Mouse (Mus musculus) inflammation-experienced regulatory T-cells (primary cell): ENCODE measurements around the gene Gm21663. TPM values are rescaled to one million over a fixed set of nuclear protein-coding genes. Genes with fewer than 3 reads are reported as not detected.

Source experiments
- polyA plus RNA-seq, 2 experiments: library from polyadenylated mRNA; unstranded; fragments of 100-300 nt; shearing (Covaris generic); gene quantifications; one replicate each; pipeline ENCODE4 v1.2.1; 2017

The Gm21663 gene
- not detected for polyA plus RNA-seq

GRCm38 (mm10) chr5:25942281-25942680 lies at the start of gene Gm21663:
TSS of gene Gm21663 (minus strand) at chr5:25942381.

GRCm38 (mm10) chr5:25988550-25988949 lies 46.4 kb upstream of the Gm21663 start, which contains the start of gene Gm21698:
TSS of gene Gm21698 (minus strand) at chr5:25988650.

GRCm38 (mm10) chr5:25972563-25972962 lies 30.4 kb upstream of the Gm21663 start, which contains the start of gene Gm21680:
TSS of gene Gm21680 (minus strand) at chr5:25972663.

GRCm38 (mm10) chr5:25954317-25954716 lies 12.1 kb upstream of the Gm21663 start, which contains the start of gene Gm21671:
TSS of gene Gm21671 (minus strand) at chr5:25954417.

Other genes starting within 250 kb of the Gm21663 start
- 1 to 10 TPM; 2.7 to 3.9 TPM for gene Xrcc2, start 236.6 kb downstream of the Gm21663 start, polyA plus RNA-seq
- 1 to 10 TPM in 1 of 2 experiments, under 1 TPM in 1; 0.93 to 1.2 TPM for gene Actr3b, start 182.4 kb downstream of the Gm21663 start, polyA plus RNA-seq
- not detected for gene Gm21671, start 12.0 kb upstream of the Gm21663 start, polyA plus RNA-seq
- not detected for gene Gm21680, start 30.3 kb upstream of the Gm21663 start, polyA plus RNA-seq
- gene Gm21698, start 46.3 kb upstream of the Gm21663 start, polyA plus RNA-seq = not detected
- gene Gm1979, start 62.4 kb upstream of the Gm21663 start, polyA plus RNA-seq = not detected
- not detected for gene Gm5862, start 80.5 kb upstream of the Gm21663 start, polyA plus RNA-seq
- gene Speer4a, start 97.2 kb upstream of the Gm21663 start, polyA plus RNA-seq = under 1 TPM in 1 of 2 experiments, not detected in 1; 0.45 TPM
- gene Gm7347, start 116.2 kb upstream of the Gm21663 start, polyA plus RNA-seq = not detected
- gene Gm10471, start 146.9 kb upstream of the Gm21663 start, polyA plus RNA-seq = not detected
- gene 5031410I06Rik, start 163.0 kb upstream of the Gm21663 start, polyA plus RNA-seq = under 1 TPM in 1 of 2 experiments, not detected in 1; 0.11 TPM
- not detected for gene Gm10220, start 179.0 kb upstream of the Gm21663 start, polyA plus RNA-seq